Mouse (Mus musculus) CH12.LX (cell line): ENCODE results near the gene Hoxa7. TPM values are rescaled to one million over a fixed set of nuclear protein-coding genes. Genes with fewer than 3 reads are reported as not detected.

ENCODE experiments used
- DNase-seq: peaks from one replicate; pipeline ENCODE4 v3.0.0-alpha.2; 2013; ENCODE audit errors: extremely low read depth
- H3K27ac ChIP-seq: 2 replicates; pipeline ENCODE4 v1.5.1; 2012; ENCODE audit warnings: low read depth, mild to moderate bottlenecking, control low read depth, moderate library complexity; ENCODE audit not compliant: insufficient read depth
- H3K27me3 ChIP-seq: replicated peaks from 2 replicates; pipeline ENCODE3; 2012; ENCODE audit warnings: inconsistent platforms
- H3K36me3 ChIP-seq, 2 experiments: replicated peaks in 1 of 2; 2 replicates each; pipeline versions ENCODE3 to v1.6.1; 2012; ENCODE audit warnings: inconsistent platforms in 1 of 2, low read length in 1 of 2, mild to moderate bottlenecking in 1 of 2, mixed read lengths in 1 of 2, moderate library complexity in 1 of 2; ENCODE audit not compliant: control insufficient read depth in 1 of 2, insufficient read depth in 1 of 2
- H3K4me1 ChIP-seq, 2 experiments: 2 replicates each; pipeline ENCODE4 v1.6.1; 2012; ENCODE audit warnings: inconsistent platforms in 1 of 2, moderate library complexity in 1 of 2; ENCODE audit not compliant: insufficient read depth in 2 of 2, control insufficient read depth in 1 of 2
- H3K4me2 ChIP-seq: 2 replicates; pipeline ENCODE4 v1.6.1; 2012; ENCODE audit warnings: low read depth, mild to moderate bottlenecking, control low read depth; ENCODE audit not compliant: poor library complexity, insufficient read depth, severe bottlenecking
- H3K4me3 ChIP-seq, 3 experiments: fragments of 150-350 bp in 1 of 3; sonication (generic) in 1 of 3; replicated peaks in 1 of 3; 2 replicates each; pipeline versions ENCODE3 to v1.5.1; 2011 to 2012; ENCODE audit warnings: low read depth in 2 of 3, low read length in 2 of 3, mild to moderate bottlenecking in 2 of 3, moderate library complexity in 2 of 3, control low read depth in 1 of 3, improper control_type of control experiment in 1 of 3, inconsistent platforms in 1 of 3, mixed read lengths in 1 of 3; ENCODE audit not compliant: poor library complexity in 1 of 3
- H3K79me2 ChIP-seq: replicated peaks from 2 replicates; pipeline ENCODE4 v1.6.1; 2012; ENCODE audit warnings: mild to moderate bottlenecking, moderate library complexity; ENCODE audit not compliant: control insufficient read depth, poor library complexity, insufficient read depth, severe bottlenecking; ENCODE audit errors: extremely low read depth
- H3K9ac ChIP-seq: 2 replicates; pipeline ENCODE4 v1.6.1; 2012; ENCODE audit warnings: low read depth, mild to moderate bottlenecking, control low read depth, moderate library complexity; ENCODE audit not compliant: insufficient read depth
- H3K9me3 ChIP-seq: replicated peaks from 2 replicates; pipeline ENCODE3; 2012; ENCODE audit warnings: low read length, inconsistent platforms, mixed read lengths
- CHD1 ChIP-seq: IDR thresholded peaks from 2 replicates; pipeline ENCODE4 v1.6.1; 2012; ENCODE audit warnings: low read depth, low read length, improper control_type of control experiment, inconsistent platforms
- CTCF ChIP-seq, 2 experiments: IDR thresholded peaks in 1 of 2; conservative IDR thresholded peaks in 1 of 2; 2 replicates each; pipeline ENCODE4 v1.5.1; 2011 to 2012; ENCODE audit warnings: low read depth in 2 of 2, low read length in 2 of 2, improper control_type of control experiment in 1 of 2, inconsistent platforms in 1 of 2, mild to moderate bottlenecking in 1 of 2, moderate library complexity in 1 of 2
- EP300 ChIP-seq: IDR thresholded peaks from 2 replicates; pipeline ENCODE4 v1.6.1; 2011; ENCODE audit warnings: low read length, improper control_type of control experiment
- ETS1 ChIP-seq: conservative IDR thresholded peaks from 2 replicates; pipeline ENCODE4 v1.6.1; 2012; ENCODE audit warnings: low read depth, mild to moderate bottlenecking, inconsistent platforms, low read length, improper control_type of control experiment, moderate library complexity
- GABPA ChIP-seq: IDR thresholded peaks from 2 replicates; pipeline ENCODE4 v1.6.1; 2012; ENCODE audit warnings: low read depth, low read length, improper control_type of control experiment, inconsistent platforms; ENCODE audit not compliant: insufficient replicate concordance
- HCFC1 ChIP-seq: IDR thresholded peaks from 2 replicates; pipeline ENCODE4 v1.6.1; 2012; ENCODE audit warnings: low read depth, mild to moderate bottlenecking, inconsistent platforms, low read length, improper control_type of control experiment
- JUN ChIP-seq: IDR thresholded peaks from 2 replicates; pipeline ENCODE4 v1.6.1; 2011; ENCODE audit warnings: low read depth, mild to moderate bottlenecking, low read length, improper control_type of control experiment, moderate library complexity; ENCODE audit not compliant: insufficient read depth
- KAT2A ChIP-seq: IDR thresholded peaks from 2 replicates; pipeline ENCODE4 v1.6.1; 2012; ENCODE audit warnings: low read length, improper control_type of control experiment, inconsistent platforms; ENCODE audit not compliant: insufficient replicate concordance
- MYC ChIP-seq: IDR thresholded peaks from 2 replicates; pipeline ENCODE4 v1.6.1; 2011; ENCODE audit warnings: low read depth, mild to moderate bottlenecking, improper control_type of control experiment, low read length
- NELFE ChIP-seq: IDR thresholded peaks from 2 replicates; pipeline ENCODE4 v1.6.1; 2011; ENCODE audit warnings: low read depth, low read length, improper control_type of control experiment
- PAX5 ChIP-seq: IDR thresholded peaks from 2 replicates; pipeline ENCODE4 v1.6.1; 2012; ENCODE audit warnings: low read length, inconsistent platforms, mixed read lengths
- POLR2AphosphoS2 ChIP-seq: IDR thresholded peaks from 2 replicates; pipeline ENCODE4 v1.6.1; 2011; ENCODE audit warnings: low read depth, low read length, improper control_type of control experiment
- RAD21 ChIP-seq: IDR thresholded peaks from 2 replicates; pipeline ENCODE4 v1.6.1; 2011; ENCODE audit warnings: low read depth, mild to moderate bottlenecking, low read length, improper control_type of control experiment, moderate library complexity
- RCOR1 ChIP-seq: conservative IDR thresholded peaks from 2 replicates; pipeline ENCODE4 v1.6.1; 2012; ENCODE audit warnings: low read depth, mild to moderate bottlenecking, inconsistent platforms, low read length, improper control_type of control experiment
- SIN3A ChIP-seq: IDR thresholded peaks from 2 replicates; pipeline ENCODE4 v1.6.1; 2012; ENCODE audit warnings: low read length, improper control_type of control experiment, inconsistent platforms
- TCF12 ChIP-seq: IDR thresholded peaks from 2 replicates; pipeline ENCODE4 v1.6.1; 2014; ENCODE audit warnings: low read depth, mild to moderate bottlenecking, inconsistent platforms, low read length, improper control_type of control experiment
- UBTF ChIP-seq: IDR thresholded peaks from 2 replicates; pipeline ENCODE4 v1.6.1; 2012; ENCODE audit warnings: low read depth, mild to moderate bottlenecking, inconsistent platforms, low read length, improper control_type of control experiment, moderate library complexity
- USF1 ChIP-seq: IDR thresholded peaks from 2 replicates; pipeline ENCODE4 v1.6.1; 2014; ENCODE audit warnings: low read depth, mild to moderate bottlenecking, inconsistent platforms, low read length, improper control_type of control experiment
- ZNF384 ChIP-seq: IDR thresholded peaks from 2 replicates; pipeline ENCODE4 v1.6.1; 2012; ENCODE audit warnings: low read depth, low read length, improper control_type of control experiment, inconsistent platforms
- dilution Hi-C: fragments of 300-500 bp; cut with MboI; formaldehyde crosslinking; loops from 2 replicates; pipeline ENCODE4 v1.14.3; 2020; ENCODE audit warnings: low sequenced_read_pairs; ENCODE audit not compliant: extremely low pct_unique_long_range_greater_than_20kb, extremely low pct_ligation_motif_present
- in situ Hi-C: fragments of 300-500 bp; cut with MboI; formaldehyde crosslinking; loops from 3 replicates; pipeline ENCODE4 v1.14.3; 2019; ENCODE audit warnings: low sequenced_read_pairs, low pct_ligation_motif_present, low pct_unique_long_range_greater_than_20kb, mixed read lengths
- polyA plus RNA-seq: library from polyadenylated mRNA; unstranded; fragments of >175 nt; gene quantifications from 2 replicates; pipeline ENCODE4 v1.2.1, GENCODE M21; 2012; ENCODE audit warnings: low read depth; ENCODE audit not compliant: insufficient read length
- total RNA-seq, 2 experiments: library from RNA; depleted of rRNA; stranded (reverse); fragments of 300-350 nt in 1 of 2; fragments of >200 nt in 1 of 2; gene quantifications; 2 replicates each; pipeline ENCODE4 v1.2.3; 2012 to 2014

Hoxa7 gene
- total and polyA plus RNA-seq, 3 experiments: 1.0 to 1.4 (median 1.1) TPM

GRCm38 (mm10) chr6:52235267-52235666 lies 13.6 kb upstream of the Hoxa7 start:
- H3K4me1 ChIP-seq: peaks cover 0 to 3% of the 10 kb centered on the region in 2 experiments; a peak in 2 of 4 replicates
- H3K36me3 ChIP-seq: peaks cover 7 to 60% of the 10 kb centered on the region in 2 experiments
- dilution Hi-C loops: no loop called here
- DNase-seq: no peak
- H3K4me2 ChIP-seq: no peak overlapping the region
- H3K27me3 ChIP-seq: no peaks in the 10 kb centered on the region
- TF ChIP-seq CHD1: no peak
- TF ChIP-seq CTCF (conservative IDR thresholded peaks at IDR 0.05 in 1 of 2, IDR thresholded peaks at IDR 0.05 in 1 of 2; ENCODE audit: low read depth in 2 of 2, low read length in 2 of 2): no peak
- TF ChIP-seq SIN3A: no peak
- no peak for TF ChIP-seq HCFC1
- no peak for TF ChIP-seq GABPA
- TF ChIP-seq POLR2AphosphoS2: no peak
- TF ChIP-seq USF1: no peak
- TF ChIP-seq EP300: no peak
- no peak for TF ChIP-seq NELFE
- no peak for TF ChIP-seq MYC
- TF ChIP-seq UBTF: no peak
- no peak for TF ChIP-seq ZNF384
- no peak for TF ChIP-seq RCOR1
- no peak for TF ChIP-seq RAD21
- no peak for TF ChIP-seq TCF12
- TF ChIP-seq JUN: no peak
- no peak for TF ChIP-seq PAX5
- TF ChIP-seq, all 38 proteins: peak for 0
- in situ Hi-C loops: no loop called here
- no peak overlapping the region for H3K9ac ChIP-seq
- H3K79me2 ChIP-seq: no peaks in the 10 kb centered on the region
- H3K27ac ChIP-seq: no peak overlapping the region
- peaks cover 45% of the 10 kb centered on the region for H3K9me3 ChIP-seq
- no peak overlapping the region for H3K4me3 ChIP-seq

- Histone ChIP-seq H3K27ac (no peak overlapping the region), H3K79me2 (no peaks in the 10 kb centered on the region), H3K4me1 (peaks cover 0 to 3% of the 10 kb centered on the region in 2 experiments; a peak in 2 of 4 replicates), H3K36me3 (peaks cover 11 to 67% of the 10 kb centered on the region in 2 experiments), H3K9ac (no peak overlapping the region), H3K9me3 (peaks cover 51% of the 10 kb centered on the region), H3K27me3 (no peaks in the 10 kb centered on the region), H3K4me3 (no peak overlapping the region), H3K4me2 (no peak overlapping the region)
- no peak for DNase-seq
- in situ Hi-C loops: no loop called here
- no peak for TF ChIP-seq KAT2A
- no peak for TF ChIP-seq ETS1
- TF ChIP-seq MYC: no peak
- TF ChIP-seq EP300: no peak
- TF ChIP-seq CTCF (conservative IDR thresholded peaks at IDR 0.05 in 1 of 2, IDR thresholded peaks at IDR 0.05 in 1 of 2; ENCODE audit: low read depth in 2 of 2, low read length in 2 of 2): no peak
- no peak for TF ChIP-seq NELFE
- TF ChIP-seq JUN: no peak
- dilution Hi-C loops: no loop called here
Measured at GRCm38 (mm10) chr6:52234428-52235140, 12.9 kb upstream of the Hoxa7 start.
